Mouse (Mus musculus): ENCODE measurements around the gene Kif22. TPM values are rescaled to one million over a fixed set of nuclear protein-coding genes. Genes with fewer than 3 reads are reported as not detected.

Gene Kif22
- polyA plus RNA-seq, 1 experiment = 5.8 TPM

- no peak for TF ChIP-seq POLR2A (IDR thresholded peaks at IDR 0.05; ENCODE audit: low read depth, low read length)
- TF ChIP-seq CTCF (IDR thresholded peaks at IDR 0.05; ENCODE audit: extremely low read depth, insufficient read length, insufficient replicate concordance, low read depth, low read length) = no peak
- no peak overlapping the region for H3K27ac ChIP-seq (ENCODE audit: insufficient read depth, low read depth, low read length)
- no peak overlapping the region for H3K4me3 ChIP-seq (ENCODE audit: low read depth, low read length)
- H3K4me1 ChIP-seq (ENCODE audit: control insufficient read depth, insufficient read depth, insufficient read length, low read length) = peaks cover 10% of the 10 kb centered on the region
- H3K36me3 ChIP-seq (ENCODE audit: control insufficient read depth, insufficient read depth, low read length) = no peaks in the 10 kb centered on the region
- WGBS = 45% methylated on average over 2 of the region's 2 CpGs
- no peaks in the 10 kb centered on the region for H3K27me3 ChIP-seq (ENCODE audit: control insufficient read depth, insufficient read depth, low read length)
These were observed 42.5 kb upstream of the Kif22 start for GRCm38 (mm10) chr7:127084794-127085193.

DNA sequence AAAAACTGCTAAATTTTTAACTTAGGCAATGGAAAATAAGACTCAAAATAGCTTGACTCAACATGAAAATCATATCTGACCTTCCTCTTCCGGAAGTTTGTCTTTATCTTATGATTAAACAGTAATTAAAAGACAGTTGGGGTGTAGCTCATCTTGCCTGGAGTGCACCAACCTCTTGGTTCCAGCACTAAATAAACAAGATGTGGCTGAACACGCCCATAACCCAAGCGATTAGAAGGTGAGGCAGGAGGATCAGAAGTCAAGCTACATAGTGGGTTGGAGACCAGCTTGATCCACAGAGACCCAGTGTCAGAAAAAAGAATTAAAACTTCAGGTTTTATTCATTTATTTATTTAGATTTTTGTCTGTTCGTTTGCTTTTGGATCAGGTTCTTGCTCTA lies 41.4 kb upstream of the Kif22 start:
- peaks cover 2% of the 10 kb centered on the region; the same call in 1 of the 2 replicates for H3K4me1 ChIP-seq (ENCODE audit: control insufficient read depth, insufficient read depth, insufficient read length, low read length)
- no peak overlapping the region for H3K4me3 ChIP-seq (ENCODE audit: low read depth, low read length)
- TF ChIP-seq CTCF (IDR thresholded peaks at IDR 0.05; ENCODE audit: extremely low read depth, insufficient read length, insufficient replicate concordance, low read depth, low read length) (no peak), POLR2A (IDR thresholded peaks at IDR 0.05; ENCODE audit: low read depth, low read length) (no peak)
- no peak overlapping the region for H3K27ac ChIP-seq (ENCODE audit: insufficient read depth, low read depth, low read length)
- WGBS = 31% methylated on average over 4 of the region's 4 CpGs
- no peaks in the 10 kb centered on the region for H3K27me3 ChIP-seq (ENCODE audit: control insufficient read depth, insufficient read depth, low read length)
- H3K36me3 ChIP-seq (ENCODE audit: control insufficient read depth, insufficient read depth, low read length) = no peaks in the 10 kb centered on the region

GRCm38 (mm10) chr7:127082995-127083394 lies 40.7 kb upstream of the Kif22 start:
- no peak overlapping the region for H3K4me3 ChIP-seq (ENCODE audit: low read depth, low read length)
- no peaks in the 10 kb centered on the region for H3K27me3 ChIP-seq (ENCODE audit: control insufficient read depth, insufficient read depth, low read length)
- no peaks in the 10 kb centered on the region for H3K36me3 ChIP-seq (ENCODE audit: control insufficient read depth, insufficient read depth, low read length)
- WGBS = 47% methylated on average over 2 of the region's 2 CpGs
- H3K27ac ChIP-seq (ENCODE audit: insufficient read depth, low read depth, low read length) = no peak overlapping the region
- TF ChIP-seq POLR2A (IDR thresholded peaks at IDR 0.05; ENCODE audit: low read depth, low read length) (no peak), CTCF (IDR thresholded peaks at IDR 0.05; ENCODE audit: extremely low read depth, insufficient read length, insufficient replicate concordance, low read depth, low read length) (no peak)
- peaks cover 2% of the 10 kb centered on the region; the same call in 1 of the 2 replicates for H3K4me1 ChIP-seq (ENCODE audit: control insufficient read depth, insufficient read depth, insufficient read length, low read length)

- Histone ChIP-seq H3K27me3 (ENCODE audit: control insufficient read depth, insufficient read depth, low read length) (no peaks in the 10 kb centered on the region), H3K27ac (ENCODE audit: insufficient read depth, low read depth, low read length) (no peak overlapping the region), H3K4me3 (ENCODE audit: low read depth, low read length) (no peak overlapping the region), H3K4me1 (ENCODE audit: control insufficient read depth, insufficient read depth, insufficient read length, low read length) (peaks cover 2% of the 10 kb centered on the region; the same call in 1 of the 2 replicates), H3K36me3 (ENCODE audit: control insufficient read depth, insufficient read depth, low read length) (no peaks in the 10 kb centered on the region)
- 83% methylated on average over 8 of the region's 8 CpGs for WGBS
- TF ChIP-seq POLR2A (IDR thresholded peaks at IDR 0.05; ENCODE audit: low read depth, low read length) = no peak
- no peak for TF ChIP-seq CTCF (IDR thresholded peaks at IDR 0.05; ENCODE audit: extremely low read depth, insufficient read length, insufficient replicate concordance, low read depth, low read length)
These were observed 40.0 kb upstream of the Kif22 start for GRCm38 (mm10) chr7:127082271-127082670.

DNA sequence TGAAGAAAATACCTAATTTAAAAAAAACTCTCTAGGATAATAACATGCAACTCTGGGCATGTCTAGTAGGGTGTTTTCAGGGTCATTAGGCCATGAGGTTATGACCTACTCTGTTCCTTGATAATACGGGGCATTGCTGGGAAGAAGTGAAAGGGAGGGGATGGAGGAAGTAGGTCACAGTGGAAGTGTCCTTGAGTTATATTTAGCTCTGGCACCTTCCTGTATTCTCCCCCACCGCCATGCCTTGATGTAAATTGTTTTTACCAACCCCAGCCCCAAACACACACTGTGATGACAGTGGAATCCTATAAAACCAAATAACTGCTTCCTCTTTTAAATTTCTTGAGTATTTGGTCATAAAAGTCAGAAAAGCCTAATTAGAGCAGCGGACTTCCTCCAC lies 37.8 kb upstream of the Kif22 start:
- H3K4me1 ChIP-seq (ENCODE audit: control insufficient read depth, insufficient read depth, insufficient read length, low read length) = no peaks in the 10 kb centered on the region; the same call in 1 of the 2 replicates
- H3K4me3 ChIP-seq (ENCODE audit: low read depth, low read length) = no peak overlapping the region
- 59% methylated on average over 3 of the region's 3 CpGs for WGBS
- H3K27ac ChIP-seq (ENCODE audit: insufficient read depth, low read depth, low read length) = no peak overlapping the region
- no peaks in the 10 kb centered on the region for H3K36me3 ChIP-seq (ENCODE audit: control insufficient read depth, insufficient read depth, low read length)
- H3K27me3 ChIP-seq (ENCODE audit: control insufficient read depth, insufficient read depth, low read length) = no peaks in the 10 kb centered on the region
- TF ChIP-seq CTCF (IDR thresholded peaks at IDR 0.05; ENCODE audit: extremely low read depth, insufficient read length, insufficient replicate concordance, low read depth, low read length) (no peak), POLR2A (IDR thresholded peaks at IDR 0.05; ENCODE audit: low read depth, low read length) (no peak)

- Histone ChIP-seq H3K27ac (ENCODE audit: insufficient read depth, low read depth, low read length) (no peak overlapping the region), H3K36me3 (ENCODE audit: control insufficient read depth, insufficient read depth, low read length) (no peaks in the 10 kb centered on the region), H3K4me1 (ENCODE audit: control insufficient read depth, insufficient read depth, insufficient read length, low read length) (no peaks in the 10 kb centered on the region), H3K4me3 (ENCODE audit: low read depth, low read length) (no peak overlapping the region), H3K27me3 (ENCODE audit: control insufficient read depth, insufficient read depth, low read length) (no peaks in the 10 kb centered on the region)
- 92% methylated on average over 3 of the region's 3 CpGs for WGBS
- no peak for TF ChIP-seq CTCF (IDR thresholded peaks at IDR 0.05; ENCODE audit: extremely low read depth, insufficient read length, insufficient replicate concordance, low read depth, low read length)
- no peak for TF ChIP-seq POLR2A (IDR thresholded peaks at IDR 0.05; ENCODE audit: low read depth, low read length)
These were observed 35.4 kb upstream of the Kif22 start for GRCm38 (mm10) chr7:127077692-127078091.

DNA sequence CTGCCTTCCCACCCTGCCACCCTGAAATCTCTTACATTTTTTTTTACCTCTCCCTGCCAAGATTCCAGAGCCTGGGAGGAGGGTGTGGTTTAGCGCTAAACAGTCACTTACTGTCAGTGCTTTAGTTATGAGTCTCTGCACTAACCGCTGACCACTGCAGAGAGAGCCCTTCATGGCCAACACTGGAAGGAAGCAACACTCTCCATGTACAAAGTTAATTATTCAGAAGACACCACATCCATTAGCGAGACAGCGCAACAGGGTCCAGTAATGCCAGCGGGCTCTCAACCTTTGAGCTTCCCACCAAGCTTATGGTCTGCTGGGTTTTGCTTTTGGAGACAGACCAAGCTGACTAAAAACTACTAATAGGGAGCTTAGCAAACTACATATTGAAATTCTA lies 33.9 kb upstream of the Kif22 start:
- 72% methylated on average over 5 of the region's 5 CpGs for WGBS
- Histone ChIP-seq H3K4me1 (ENCODE audit: control insufficient read depth, insufficient read depth, insufficient read length, low read length) (no peaks in the 10 kb centered on the region), H3K27me3 (ENCODE audit: control insufficient read depth, insufficient read depth, low read length) (no peaks in the 10 kb centered on the region), H3K36me3 (ENCODE audit: control insufficient read depth, insufficient read depth, low read length) (no peaks in the 10 kb centered on the region), H3K4me3 (ENCODE audit: low read depth, low read length) (no peak overlapping the region), H3K27ac (ENCODE audit: insufficient read depth, low read depth, low read length) (no peak overlapping the region)
- TF ChIP-seq CTCF (IDR thresholded peaks at IDR 0.05; ENCODE audit: extremely low read depth, insufficient read length, insufficient replicate concordance, low read depth, low read length) = no peak
- no peak for TF ChIP-seq POLR2A (IDR thresholded peaks at IDR 0.05; ENCODE audit: low read depth, low read length)

Data from small intestine, adult 2 months (tissue).